ENCODE assay signal across 19 mouse cellular contexts in genomic region chr2:163710000-163710399, GRCm38 (mm10). TPM values are rescaled to one million over a fixed set of nuclear protein-coding genes. Genes with fewer than 3 reads are reported as not detected.
DNase-seq lines count a peak whose midpoint lies in the region; ATAC-seq lines count a peak whose summit lies in the region.
"Had no signal": no experiment of that assay in that cellular context is flagged by ENCODE, and none has a peak within 500 bp of the region (broad histone marks: within the 10 kb centered on the region; RNA-seq: fewer than 3 reads in every experiment).

No protein-coding gene starts in this region.

- no peak overlapping the region for H3K9ac ChIP-seq in midbrain, embryonic 11.5 days (ENCODE audit: low read length)
- H3K9ac ChIP-seq in midbrain, embryonic 15.5 days = no peak overlapping the region
- peak overlapping the region; percentile 42; the same call in 1 of the 2 replicates for H3K9ac ChIP-seq in heart, embryonic 16.5 days (ENCODE audit: low read length)
- H3K9ac ChIP-seq: embryonic facial prominence, embryonic 12.5 days; forebrain, postnatal 0 days; hindbrain, embryonic 15.5 days; liver, embryonic 14.5 days; midbrain, embryonic 13.5 days; neural tube, embryonic 12.5 days; stomach, embryonic 15.5 days had no signal

- H3K4me3 ChIP-seq in heart, embryonic 10.5 days = no peak overlapping the region
- no peak overlapping the region for H3K4me3 ChIP-seq in midbrain, embryonic 11.5 days (ENCODE audit: low read depth, low read length)
- H3K4me3 ChIP-seq in midbrain, embryonic 15.5 days = no peak overlapping the region
- no peak overlapping the region for H3K4me3 ChIP-seq in heart, embryonic 16.5 days (ENCODE audit: low read length)
- H3K4me3 ChIP-seq: embryonic facial prominence, embryonic 12.5 days; hindbrain, embryonic 15.5 days; limb, embryonic 10.5 days; midbrain, embryonic 13.5 days; neural tube, embryonic 12.5 days; stomach, embryonic 15.5 days had no signal

- H3K27me3 ChIP-seq in heart, embryonic 10.5 days (ENCODE audit: insufficient read depth, poor library complexity, severe bottlenecking) = no peaks in the 10 kb centered on the region
- no peaks in the 10 kb centered on the region for H3K27me3 ChIP-seq in midbrain, embryonic 11.5 days (ENCODE audit: control insufficient read depth, insufficient read depth, low read length)
- no peaks in the 10 kb centered on the region for H3K27me3 ChIP-seq in midbrain, embryonic 15.5 days (replicated peaks)
- H3K27me3 ChIP-seq in heart, embryonic 16.5 days (ENCODE audit: control insufficient read depth, insufficient read depth, low read length) = no peaks in the 10 kb centered on the region
- H3K27me3 ChIP-seq: embryonic facial prominence, embryonic 12.5 days; hindbrain, embryonic 15.5 days; midbrain, embryonic 13.5 days; neural tube, embryonic 12.5 days; stomach, embryonic 15.5 days had no signal

- H3K27ac ChIP-seq in heart, embryonic 10.5 days = 0 out of 2 replicates have a peak overlapping the region, but pooled peaks have one; percentile 13
- no peak overlapping the region for H3K27ac ChIP-seq in midbrain, embryonic 11.5 days (ENCODE audit: low read depth, low read length)
- no peak overlapping the region for H3K27ac ChIP-seq in midbrain, embryonic 15.5 days
- H3K27ac ChIP-seq in heart, embryonic 16.5 days (ENCODE audit: low read length) = peak overlapping the region; percentile 63
- H3K27ac ChIP-seq: embryonic facial prominence, embryonic 12.5 days; hindbrain, embryonic 15.5 days; limb, embryonic 10.5 days; liver, embryonic 14.5 days; midbrain, embryonic 13.5 days; neural tube, embryonic 12.5 days; stomach, embryonic 15.5 days had no signal

- DNase-seq in heart, embryonic 10.5 days (ENCODE audit: low spot score) = no peak
- DNase-seq in heart, postnatal 36 days = no peak
- peak; percentile 62 for DNase-seq in midbrain, embryonic 11.5 days (ENCODE audit: low spot score, missing footprints)
- peak; percentile 32 to 51 for DNase-seq in thymus, postnatal 36 days
- no peak for DNase-seq in frontal cortex, adult 2 months (ENCODE audit: extremely low spot score in 1 of 2, low spot score in 1 of 2)
- DNase-seq in gastrocnemius, adult 18-20 months (ENCODE audit: low spot score) = no peak
- DNase-seq: cerebellum, adult 11-12 months; forebrain, postnatal 0 days; gastrocnemius, postnatal 25 days; kidney, adult 18-20 months had no signal

- WGBS in heart, embryonic 10.5 days = 93% methylated on average over 9 of the region's 9 CpGs
- WGBS in midbrain, embryonic 11.5 days = 94% methylated on average over 9 of the region's 9 CpGs
- 91% methylated on average over 9 of the region's 9 CpGs for WGBS in midbrain, embryonic 15.5 days
- WGBS in heart, embryonic 16.5 days = 76% methylated on average over 9 of the region's 9 CpGs

- no peak for ATAC-seq in midbrain, embryonic 11.5 days (ENCODE audit: low FRiP score)
- no peak for ATAC-seq in midbrain, embryonic 15.5 days (replicated peaks)
- ATAC-seq in heart, embryonic 16.5 days (replicated peaks; ENCODE audit: extremely low read depth, insufficient read depth, low FRiP score) = no peak
- ATAC-seq: forebrain, postnatal 0 days; midbrain, embryonic 13.5 days had no signal

- H3K4me2 ChIP-seq in midbrain, embryonic 11.5 days = no peak overlapping the region
- H3K4me2 ChIP-seq in midbrain, embryonic 15.5 days = no peak overlapping the region
- no peak overlapping the region for H3K4me2 ChIP-seq in heart, embryonic 16.5 days (ENCODE audit: low read depth, low read length)
- H3K4me2 ChIP-seq: embryonic facial prominence, embryonic 12.5 days; hindbrain, embryonic 15.5 days; midbrain, embryonic 13.5 days; neural tube, embryonic 12.5 days; stomach, embryonic 15.5 days had no signal

- H3K4me1 ChIP-seq in heart, embryonic 10.5 days = peaks cover 35% of the 10 kb centered on the region
- H3K4me1 ChIP-seq in midbrain, embryonic 11.5 days (ENCODE audit: control insufficient read depth, insufficient read depth, low read length) = no peaks in the 10 kb centered on the region
- no peaks in the 10 kb centered on the region; the same call in 1 of the 2 replicates for H3K4me1 ChIP-seq in midbrain, embryonic 15.5 days
- H3K4me1 ChIP-seq in heart, embryonic 16.5 days (ENCODE audit: control insufficient read depth, insufficient read depth, low read length) = peaks cover 51% of the 10 kb centered on the region
- H3K4me1 ChIP-seq: embryonic facial prominence, embryonic 12.5 days; hindbrain, embryonic 15.5 days; limb, embryonic 10.5 days; neural tube, embryonic 12.5 days; stomach, embryonic 15.5 days had no signal

- intact Hi-C loops in heart, postnatal 36 days (cut with DNase I) = no loop called here

- peaks cover 26% of the 10 kb centered on the region for H3K36me3 ChIP-seq in heart, embryonic 10.5 days
- H3K36me3 ChIP-seq in midbrain, embryonic 11.5 days (ENCODE audit: control insufficient read depth, insufficient read depth, low read length) = no peaks in the 10 kb centered on the region
- H3K36me3 ChIP-seq in midbrain, embryonic 15.5 days (replicated peaks) = no peaks in the 10 kb centered on the region
- peaks cover 7% of the 10 kb centered on the region for H3K36me3 ChIP-seq in heart, embryonic 16.5 days (ENCODE audit: control insufficient read depth, insufficient read depth)
- H3K36me3 ChIP-seq: embryonic facial prominence, embryonic 12.5 days; hindbrain, embryonic 15.5 days; stomach, embryonic 15.5 days had no signal

- H3K9me3 ChIP-seq in heart, embryonic 10.5 days = no peaks in the 10 kb centered on the region
- no peaks in the 10 kb centered on the region for H3K9me3 ChIP-seq in midbrain, embryonic 11.5 days (ENCODE audit: control insufficient read depth, low read length)
- no peaks in the 10 kb centered on the region for H3K9me3 ChIP-seq in midbrain, embryonic 15.5 days
- H3K9me3 ChIP-seq in heart, embryonic 16.5 days (replicated peaks; ENCODE audit: control insufficient read depth, low read length) = no peaks in the 10 kb centered on the region
- H3K9me3 ChIP-seq: embryonic facial prominence, embryonic 12.5 days; hindbrain, embryonic 15.5 days; limb, embryonic 10.5 days; midbrain, embryonic 13.5 days; neural tube, embryonic 12.5 days; stomach, embryonic 15.5 days had no signal

RNA-seq across cellular contexts. Expression of gene Ada, which starts 40.0 kb away (rescaled TPM):
- 5.1 and 8.2 TPM in 2 replicates for polyA plus RNA-seq in heart, embryonic 10.5 days (2016; fragmentation: Nextera tagmentation; extraction: Ambion mirVana)
- total RNA-seq in heart, postnatal 36 days (2021) = under 1 TPM; 0.60 to 0.64 TPM
- polyA plus RNA-seq in midbrain, embryonic 11.5 days (2014; fragmentation: Nextera tagmentation; extraction: Ambion mirVana) = 5.6 and 6.1 TPM in 2 replicates
- 3.9 TPM in 2 replicates for polyA plus RNA-seq in midbrain, embryonic 15.5 days (2015; fragmentation: Nextera tagmentation; extraction: Ambion mirVana)
- polyA plus RNA-seq in heart, embryonic 16.5 days (2015; fragmentation: Nextera tagmentation; extraction: Ambion mirVana) = 5.9 and 10.9 TPM in 2 replicates
- 1.4 and 1.6 TPM in 2 replicates for polyA plus RNA-seq in frontal cortex, adult 2 months (2012; rRNA removed)
- total RNA-seq in gastrocnemius, adult 18-20 months (2021) = under 1 TPM; 0.26 to 0.43 TPM

RNA-seq across cellular contexts. Expression of gene Pkig, which starts 51.8 kb away (rescaled TPM):
- 226 and 259 TPM in 2 replicates for polyA plus RNA-seq in heart, embryonic 10.5 days (2016; fragmentation: Nextera tagmentation; extraction: Ambion mirVana)
- total RNA-seq in heart, postnatal 36 days (2021) = 100 to 1,000 TPM; 221 to 229 TPM
- 153 and 162 TPM in 2 replicates for polyA plus RNA-seq in midbrain, embryonic 11.5 days (2014; fragmentation: Nextera tagmentation; extraction: Ambion mirVana)
- polyA plus RNA-seq in midbrain, embryonic 15.5 days (2015; fragmentation: Nextera tagmentation; extraction: Ambion mirVana) = 125 TPM in 2 replicates
- polyA plus RNA-seq in heart, embryonic 16.5 days (2015; fragmentation: Nextera tagmentation; extraction: Ambion mirVana) = 374 and 420 TPM in 2 replicates
- 194 and 214 TPM in 2 replicates for polyA plus RNA-seq in frontal cortex, adult 2 months (2012; rRNA removed)
- total RNA-seq in gastrocnemius, adult 18-20 months (2021) = 100 to 1,000 TPM; 113 to 126 TPM

Comparison
In these comparisons a context has a peak if more than half of its experiments do, and no peak if none do; other contexts are left out.
1. DNase-seq: peak in midbrain, embryonic 11.5 days (single experiment) and thymus, postnatal 36 days (2 of 2); none in heart, embryonic 10.5 days (single experiment), heart, postnatal 36 days (0 of 2), frontal cortex, adult 2 months (0 of 2) and gastrocnemius, adult 18-20 months (single experiment).
2. H3K27ac ChIP-seq: peak in heart, embryonic 10.5 days (single experiment) and heart, embryonic 16.5 days (single experiment); none in midbrain, embryonic 11.5 days (single experiment) and midbrain, embryonic 15.5 days (single experiment).